Comparison of ENCODE assay signal across 30 mouse cellular contexts in the genomic region with DNA sequence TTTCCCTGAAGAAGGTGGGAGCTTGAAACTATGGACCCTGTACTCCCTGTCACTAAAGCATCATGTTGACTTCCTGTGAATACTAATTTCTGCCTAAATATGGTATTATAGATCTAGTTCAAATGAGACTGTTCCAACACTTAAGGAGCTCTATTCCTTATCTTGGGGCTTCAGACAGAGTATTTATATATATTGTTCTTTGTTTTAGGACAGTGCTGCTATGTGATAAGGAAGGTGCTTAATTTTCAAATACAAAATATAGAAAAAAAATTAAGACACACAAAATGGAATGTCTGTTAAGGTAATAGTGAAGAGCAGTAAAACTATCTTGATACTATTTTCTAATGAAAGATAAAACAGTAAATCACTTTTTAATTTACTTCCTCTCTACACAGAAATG.
"Had no signal": no experiment of that assay in that cellular context is flagged by ENCODE, and none has a peak within 500 bp of the region (broad histone marks: within the 10 kb centered on the region; RNA-seq: fewer than 3 reads in every experiment).

No protein-coding gene starts in this region.

- H3K9ac ChIP-seq: heart, embryonic 12.5 days; heart, embryonic 13.5 days; heart, embryonic 15.5 days; hindbrain, embryonic 12.5 days; hindbrain, embryonic 13.5 days; hindbrain, embryonic 14.5 days; hindbrain, embryonic 15.5 days; intestine, embryonic 15.5 days; kidney, embryonic 15.5 days had no signal

- H3K36me3 ChIP-seq: heart, embryonic 10.5 days; heart, embryonic 12.5 days; heart, embryonic 13.5 days; heart, embryonic 15.5 days; hindbrain, embryonic 10.5 days; hindbrain, embryonic 12.5 days; hindbrain, embryonic 13.5 days; hindbrain, embryonic 15.5 days; intestine, embryonic 15.5 days; kidney, embryonic 15.5 days had no signal

- H3K4me1 ChIP-seq: heart, embryonic 10.5 days; heart, embryonic 12.5 days; heart, embryonic 13.5 days; heart, embryonic 15.5 days; hindbrain, embryonic 10.5 days; hindbrain, embryonic 12.5 days; hindbrain, embryonic 13.5 days; hindbrain, embryonic 15.5 days; intestine, embryonic 15.5 days; kidney, embryonic 15.5 days had no signal

- H3K27ac ChIP-seq: heart, embryonic 10.5 days; heart, embryonic 13.5 days; heart, embryonic 15.5 days; hindbrain, embryonic 10.5 days; hindbrain, embryonic 12.5 days; hindbrain, embryonic 13.5 days; hindbrain, embryonic 14.5 days; hindbrain, embryonic 15.5 days; hindbrain, postnatal 0 days; intestine, embryonic 15.5 days; kidney, embryonic 15.5 days; kidney, postnatal 0 days; left cerebral cortex, adult 2 months had no signal

- H3K4me3 ChIP-seq: heart, embryonic 10.5 days; heart, embryonic 12.5 days; heart, embryonic 13.5 days; heart, embryonic 15.5 days; hindbrain, embryonic 10.5 days; hindbrain, embryonic 12.5 days; hindbrain, embryonic 13.5 days; hindbrain, embryonic 15.5 days; intestine, embryonic 15.5 days; kidney, embryonic 15.5 days; left cerebral cortex, adult 2 months had no signal

- H3K27me3 ChIP-seq: heart, embryonic 12.5 days; heart, embryonic 13.5 days; heart, embryonic 15.5 days; hindbrain, embryonic 12.5 days; hindbrain, embryonic 13.5 days; hindbrain, embryonic 15.5 days; intestine, embryonic 15.5 days; kidney, embryonic 15.5 days had no signal

- DNase-seq: heart, postnatal 10 days; heart, postnatal 14 days; heart, postnatal 36 days; heart, postnatal 4 days; kidney, adult 11 months; kidney, adult 18-20 months; kidney, adult 2 months; kidney, adult 8-10 months; kidney, adult 9 months; kidney, postnatal 10 days; kidney, postnatal 14 days; kidney, postnatal 25 days; kidney, postnatal 36 days; kidney, postnatal 4 days; layer of hippocampus, adult 9-11 months; layer of hippocampus, postnatal 36 days had no signal

- H3K9me3 ChIP-seq: heart, embryonic 10.5 days; heart, embryonic 12.5 days; heart, embryonic 13.5 days; heart, embryonic 15.5 days; hindbrain, embryonic 10.5 days; hindbrain, embryonic 12.5 days; hindbrain, embryonic 13.5 days; hindbrain, embryonic 15.5 days; intestine, embryonic 15.5 days; kidney, embryonic 15.5 days had no signal
